Mouse (Mus musculus) B cell, adult 2 months (primary cell): ENCODE measurements around the gene Gm10376.
"Not testable (repeated sequence)": the region's sequence is repeated elsewhere in the genome, so short reads cannot be mapped to it uniquely, and the experiment has no call there.

Experiments
- DNase-seq, 2 experiments: peaks; one replicate each; pipeline ENCODE4 v3.0.0; 2022

Gene Gm10376

DNA sequence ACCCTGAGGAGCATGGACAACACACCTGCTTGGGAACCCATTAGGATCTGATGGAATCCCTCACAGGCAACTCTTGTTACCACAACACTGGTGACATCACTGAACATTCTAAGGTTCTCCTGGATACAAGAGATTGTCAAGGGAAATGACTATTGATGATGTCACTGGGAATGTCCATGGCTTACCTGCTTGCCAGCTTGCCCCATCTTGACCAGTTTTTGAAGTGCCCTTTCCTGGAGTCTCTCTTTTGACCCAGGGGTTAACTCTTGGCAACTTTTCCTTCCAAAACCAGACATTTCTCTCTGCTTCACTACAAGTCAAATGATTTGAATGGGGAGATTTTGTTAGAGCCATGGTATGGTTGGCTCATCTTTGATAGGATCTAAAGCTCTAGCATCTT lies at the start of gene Gm10376:
Gm10376 (minus strand) TSS at position 101 of the 400 bp plus-strand sequence.
- not testable (repeated sequence) for DNase-seq

DNA sequence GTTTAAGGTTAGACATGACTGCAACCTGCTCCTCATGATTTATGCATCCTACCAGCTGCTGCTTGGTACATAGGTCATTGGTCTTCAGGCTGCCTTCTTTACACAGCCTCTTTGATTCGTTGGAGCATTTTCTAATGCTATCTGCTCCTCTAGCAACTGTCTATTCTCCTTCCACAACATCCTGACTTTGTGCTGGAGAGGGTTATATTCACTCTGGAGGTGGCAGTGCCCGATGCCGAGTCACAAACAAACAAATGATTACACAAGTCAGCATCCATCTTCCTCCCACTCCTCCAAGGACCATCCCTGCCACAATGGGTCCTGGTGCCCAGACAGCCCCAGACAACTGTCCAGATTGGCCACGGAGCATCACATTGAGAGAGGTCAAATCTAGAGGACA lies 44.8 kb upstream of the Gm10376 start:
- DNase-seq = not testable (repeated sequence)

DNA sequence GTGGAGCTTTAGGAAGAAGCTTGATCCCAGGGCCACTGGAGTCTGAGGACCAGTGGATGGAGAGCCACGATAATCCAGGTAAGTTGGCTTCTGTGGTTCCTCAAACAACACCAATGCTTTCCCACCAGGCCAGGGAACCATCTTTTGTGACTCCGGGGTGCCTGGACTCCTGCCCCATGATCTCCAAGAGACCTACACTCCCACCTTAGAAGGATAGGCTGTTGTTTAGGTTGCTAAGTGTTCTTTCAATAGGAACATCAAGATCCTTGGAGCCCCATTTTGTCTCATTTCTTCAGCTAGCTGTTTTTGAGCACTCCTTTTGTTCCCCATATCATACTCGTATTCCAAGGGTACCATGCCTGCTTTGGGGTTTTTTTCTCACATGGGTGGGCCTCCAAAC lies 42.6 kb upstream of the Gm10376 start:
- DNase-seq = not testable (repeated sequence)

DNA sequence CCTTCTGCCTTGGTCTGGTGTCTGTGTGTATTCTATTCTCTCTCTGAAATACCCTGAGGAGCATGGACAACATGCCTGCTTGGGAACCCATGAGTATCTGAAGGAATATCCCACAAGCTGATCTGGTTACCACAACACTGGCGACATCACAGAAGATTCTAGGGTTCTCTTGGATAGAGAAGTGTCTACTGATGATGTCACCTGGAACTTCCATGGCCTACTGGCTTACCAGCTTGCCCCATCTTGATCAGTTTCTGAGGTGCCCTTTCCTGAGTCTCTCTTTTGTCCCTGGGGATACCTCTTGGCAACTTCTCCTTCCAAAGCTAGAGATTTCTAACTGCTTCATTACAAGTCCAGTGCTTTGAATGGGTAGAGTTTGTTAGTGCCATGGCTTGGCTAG lies 21.9 kb downstream of the Gm10376 start, which contains the start of gene Gm8082:
Gm8082 (minus strand) TSS at position 101 of the 400 bp plus-strand sequence.
- DNase-seq = not testable (repeated sequence)
